Mouse (Mus musculus) liver, embryonic 13.5 days (tissue): ENCODE data around the gene Nsrp1. TPM values are rescaled to one million over a fixed set of nuclear protein-coding genes. Genes with fewer than 3 reads are reported as not detected.
"Not testable (repeated sequence)": the region's sequence is repeated elsewhere in the genome, so short reads cannot be mapped to it uniquely, and the experiment has no call there.

ENCODE experiments used
- ATAC-seq: fragments of 200-750 bp; cut with Nextera tagmentation; 2 replicates; pipeline ENCODE4 v1.8.0; 2017; ENCODE audit warnings: low read depth, mild to moderate bottlenecking, moderate number of reproducible peaks, moderate library complexity
- DNase-seq: peaks from one replicate; pipeline ENCODE4 v3.0.0; 2022
- H3K27ac ChIP-seq: fragments of 300-500 bp; sonication (generic); 2 replicates; pipeline ENCODE4 v1.5.1; 2015; ENCODE audit warnings: moderate library complexity, mild to moderate bottlenecking, inconsistent platforms
- H3K27me3 ChIP-seq: fragments of 300-500 bp; sonication (generic); 2 replicates; pipeline ENCODE4 v1.6.1; 2015; ENCODE audit warnings: mild to moderate bottlenecking, inconsistent platforms
- H3K36me3 ChIP-seq: fragments of 300-500 bp; sonication (generic); 2 replicates; pipeline ENCODE4 v1.6.1; 2015; ENCODE audit warnings: mild to moderate bottlenecking, inconsistent platforms
- H3K4me1 ChIP-seq: fragments of 300-500 bp; sonication (generic); replicated peaks from 2 replicates; pipeline ENCODE4 v1.6.1; 2015; ENCODE audit warnings: inconsistent platforms
- H3K4me2 ChIP-seq: fragments of 300-500 bp; sonication (generic); 2 replicates; pipeline ENCODE4 v1.6.1; 2015; ENCODE audit warnings: inconsistent platforms, mild to moderate bottlenecking, moderate library complexity
- H3K4me3 ChIP-seq: fragments of 300-500 bp; sonication (generic); replicated peaks from 2 replicates; pipeline ENCODE4 v1.5.1; 2015; ENCODE audit warnings: mild to moderate bottlenecking, inconsistent platforms
- H3K9ac ChIP-seq: fragments of 300-500 bp; sonication (generic); 2 replicates; pipeline ENCODE4 v1.6.1; 2015; ENCODE audit warnings: mild to moderate bottlenecking, inconsistent platforms
- H3K9me3 ChIP-seq: fragments of 300-500 bp; sonication (generic); replicated peaks from 2 replicates; pipeline ENCODE4 v1.6.1; 2016; ENCODE audit warnings: inconsistent platforms
- WGBS: fragments of 180-500 bp; shearing (Covaris S2); methylation state at CpG from one replicate; pipeline ENCODE4 v1.1.7; 2015; ENCODE audit not compliant: insufficient replicate concordance; 5-methylcytosine and 5-hydroxymethylcytosine counted together
- polyA plus RNA-seq: library from polyadenylated mRNA; unstranded; fragments of >200 nt; fragmentation: Nextera tagmentation; extraction: Ambion mirVana; gene quantifications from 2 replicates; pipeline ENCODE4 v1.2.1, GENCODE M21; 2015

Gene Nsrp1
- polyA plus RNA-seq: 31.9 and 38.4 TPM in 2 replicates

DNA sequence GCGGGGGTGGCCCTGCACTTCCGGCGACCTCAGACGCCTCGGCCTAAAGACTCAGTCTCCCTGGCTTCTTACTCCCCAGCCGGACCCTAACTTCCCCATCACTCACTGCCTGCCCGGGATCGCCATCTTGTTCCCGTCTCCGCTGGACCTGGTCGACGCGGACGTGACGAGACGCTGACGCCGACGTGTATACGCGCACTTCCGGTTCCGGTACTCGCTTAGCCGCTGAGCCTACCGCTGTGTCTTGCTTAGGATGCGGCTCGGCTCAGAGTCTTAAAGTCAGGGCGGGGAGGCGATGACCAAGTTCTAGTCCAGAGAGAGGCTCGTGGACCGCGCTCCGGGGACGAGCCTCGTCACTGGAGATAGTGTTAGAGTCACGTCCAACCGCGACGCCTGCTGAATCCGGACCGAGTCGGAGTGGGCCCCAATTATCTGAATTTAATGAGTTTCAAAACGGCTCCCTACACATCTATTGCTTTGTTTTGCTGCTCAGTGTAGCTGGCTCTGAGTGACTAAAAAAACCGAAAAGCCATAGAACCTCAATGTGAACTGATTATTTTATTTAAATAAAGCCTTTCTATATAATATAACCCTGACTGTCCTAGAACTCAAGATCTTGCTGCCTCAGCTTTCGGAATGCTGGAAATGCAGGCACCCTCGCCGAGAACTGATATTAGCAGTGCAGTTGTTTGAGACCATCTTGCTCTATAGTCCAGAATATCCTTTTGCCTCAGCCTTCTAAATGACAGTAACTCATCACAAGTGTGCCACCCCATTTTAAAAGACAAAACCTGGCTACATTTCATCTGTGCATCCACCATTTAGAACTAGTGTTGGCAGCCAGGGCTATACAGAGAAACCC lies at the start of gene Nsrp1:
Nsrp1 (minus strand) TSS at position 163 of the 862 bp plus-strand sequence.
- Histone ChIP-seq H3K9ac (peak within 1 kb of the TSS; percentile 84), H3K4me2 (peak within 1 kb of the TSS; percentile 89), H3K4me3 (peak within 1 kb of the TSS; percentile 88), H3K27ac (peak within 1 kb of the TSS; percentile 81), H3K36me3 (peaks cover 26% of the 10 kb centered on the region), H3K4me1 (peaks cover 15% of the 10 kb centered on the region), H3K27me3 (peaks cover 8% of the 10 kb centered on the region), H3K9me3 (no peaks in the 10 kb centered on the region)
- WGBS: 4% methylated on average over 48 of the region's 48 CpGs
- DNase-seq (peak; percentile 86), ATAC-seq (peak; percentile 99)

DNA sequence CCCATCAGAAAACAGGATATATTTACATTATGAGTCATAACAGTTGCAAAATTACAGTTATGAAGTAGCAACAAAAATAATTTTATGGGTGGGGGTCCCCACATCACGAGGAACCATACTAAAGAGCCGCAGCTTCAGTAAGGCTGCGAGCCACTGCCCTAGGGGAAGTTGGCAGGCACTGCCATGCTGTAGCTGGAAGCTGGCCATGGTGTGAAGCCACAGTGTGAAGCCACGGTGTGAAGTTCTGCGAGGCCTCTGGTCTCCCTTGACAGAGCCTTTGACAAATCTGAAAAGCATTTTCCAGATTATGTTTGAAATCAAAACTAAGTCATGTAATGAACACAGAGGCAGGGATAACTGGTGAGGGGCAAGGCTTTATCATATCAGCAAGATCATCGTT lies 32.9 kb upstream of the Nsrp1 start:
- no peak overlapping the region for H3K4me2 ChIP-seq
- no peak overlapping the region for H3K4me3 ChIP-seq
- no peaks in the 10 kb centered on the region for H3K4me1 ChIP-seq
- WGBS: 64% methylated on average over 6 of the region's 6 CpGs
- ATAC-seq: no peak
- H3K36me3 ChIP-seq: no peaks in the 10 kb centered on the region
- H3K9ac ChIP-seq: no peak overlapping the region
- DNase-seq: no peak
- H3K27me3 ChIP-seq: no peaks in the 10 kb centered on the region
- H3K9me3 ChIP-seq: no peaks in the 10 kb centered on the region
- no peak overlapping the region for H3K27ac ChIP-seq

DNA sequence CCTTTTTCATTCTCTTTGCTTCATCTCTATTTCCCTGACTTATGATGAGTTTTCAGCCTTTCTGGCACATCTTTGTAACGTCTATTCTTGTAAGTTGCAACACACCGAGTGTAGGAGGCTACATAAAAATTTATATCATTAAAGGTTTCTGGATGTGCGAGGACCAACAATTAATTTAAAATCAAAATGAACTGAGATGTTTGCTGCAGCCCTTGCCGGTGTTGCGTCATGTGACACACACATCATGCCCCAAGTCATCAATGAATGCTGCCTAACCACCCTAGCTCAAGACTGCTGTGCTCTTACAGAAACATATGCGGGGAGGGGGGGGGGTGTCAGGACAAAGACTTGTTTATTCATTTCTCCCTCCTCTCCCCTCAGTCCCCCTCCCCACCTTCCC lies 30.2 kb upstream of the Nsrp1 start:
- no peaks in the 10 kb centered on the region for H3K9me3 ChIP-seq
- H3K4me2 ChIP-seq: no peak overlapping the region
- 79% methylated on average over 6 of the region's 6 CpGs for WGBS
- H3K36me3 ChIP-seq: no peaks in the 10 kb centered on the region
- no peaks in the 10 kb centered on the region for H3K4me1 ChIP-seq
- ATAC-seq (no peak), DNase-seq (no peak)
- H3K9ac ChIP-seq: no peak overlapping the region
- H3K27me3 ChIP-seq: no peaks in the 10 kb centered on the region
- no peak overlapping the region for H3K4me3 ChIP-seq
- no peak overlapping the region for H3K27ac ChIP-seq

DNA sequence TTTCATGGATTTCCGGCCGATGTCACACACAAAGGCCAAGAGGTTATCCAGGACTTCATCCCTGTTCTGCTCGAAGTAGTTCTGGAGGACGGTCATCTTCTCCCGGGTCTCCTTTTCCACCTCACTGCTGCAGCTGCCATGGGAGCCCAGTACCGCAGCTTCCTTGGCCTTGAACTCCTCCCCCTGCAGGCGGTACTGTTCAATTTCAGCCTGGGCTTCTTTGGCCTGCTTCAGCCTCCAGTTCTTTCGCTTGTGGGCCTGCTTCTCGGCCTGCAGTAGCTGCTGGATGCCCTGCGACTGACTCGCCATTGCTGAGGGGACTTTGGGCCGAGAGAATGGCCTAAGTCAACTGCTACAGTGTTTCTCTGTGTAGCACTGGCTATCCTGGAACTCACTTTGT lies 29.6 kb upstream of the Nsrp1 start:
- H3K4me2 ChIP-seq, H3K27me3 ChIP-seq, H3K9me3 ChIP-seq, ATAC-seq, H3K27ac ChIP-seq, H3K36me3 ChIP-seq, H3K4me3 ChIP-seq, H3K9ac ChIP-seq, DNase-seq, H3K4me1 ChIP-seq: not testable (repeated sequence)
- WGBS: 73% methylated on average over 12 of the region's 12 CpGs

DNA sequence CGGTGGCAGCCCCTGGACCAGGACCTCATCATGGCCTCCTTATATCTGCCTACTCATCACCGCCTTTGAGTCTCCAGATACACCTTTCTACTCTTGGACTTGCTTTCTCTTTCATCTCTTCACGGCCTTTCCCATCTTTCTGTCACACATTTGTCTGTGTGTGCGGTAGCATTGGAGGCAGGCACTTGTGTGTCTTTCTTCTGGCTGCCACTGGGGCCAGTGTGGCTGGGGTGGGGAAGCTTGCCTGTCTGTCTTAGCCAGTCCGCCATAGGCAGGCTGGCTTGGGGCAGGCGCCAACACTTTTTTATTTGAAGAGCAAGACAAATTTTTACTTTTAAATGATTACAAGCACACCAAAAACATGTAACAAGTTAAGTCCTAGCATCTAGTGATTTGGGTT lies 28.7 kb upstream of the Nsrp1 start:
- Histone ChIP-seq H3K9me3 (no peaks in the 10 kb centered on the region), H3K27ac (no peak overlapping the region), H3K4me2 (no peak overlapping the region), H3K36me3 (no peaks in the 10 kb centered on the region), H3K27me3 (no peaks in the 10 kb centered on the region), H3K4me3 (no peak overlapping the region), H3K9ac (no peak overlapping the region), H3K4me1 (no peaks in the 10 kb centered on the region)
- DNase-seq: no peak
- WGBS: 81% methylated on average over 6 of the region's 6 CpGs
- ATAC-seq: no peak

DNA sequence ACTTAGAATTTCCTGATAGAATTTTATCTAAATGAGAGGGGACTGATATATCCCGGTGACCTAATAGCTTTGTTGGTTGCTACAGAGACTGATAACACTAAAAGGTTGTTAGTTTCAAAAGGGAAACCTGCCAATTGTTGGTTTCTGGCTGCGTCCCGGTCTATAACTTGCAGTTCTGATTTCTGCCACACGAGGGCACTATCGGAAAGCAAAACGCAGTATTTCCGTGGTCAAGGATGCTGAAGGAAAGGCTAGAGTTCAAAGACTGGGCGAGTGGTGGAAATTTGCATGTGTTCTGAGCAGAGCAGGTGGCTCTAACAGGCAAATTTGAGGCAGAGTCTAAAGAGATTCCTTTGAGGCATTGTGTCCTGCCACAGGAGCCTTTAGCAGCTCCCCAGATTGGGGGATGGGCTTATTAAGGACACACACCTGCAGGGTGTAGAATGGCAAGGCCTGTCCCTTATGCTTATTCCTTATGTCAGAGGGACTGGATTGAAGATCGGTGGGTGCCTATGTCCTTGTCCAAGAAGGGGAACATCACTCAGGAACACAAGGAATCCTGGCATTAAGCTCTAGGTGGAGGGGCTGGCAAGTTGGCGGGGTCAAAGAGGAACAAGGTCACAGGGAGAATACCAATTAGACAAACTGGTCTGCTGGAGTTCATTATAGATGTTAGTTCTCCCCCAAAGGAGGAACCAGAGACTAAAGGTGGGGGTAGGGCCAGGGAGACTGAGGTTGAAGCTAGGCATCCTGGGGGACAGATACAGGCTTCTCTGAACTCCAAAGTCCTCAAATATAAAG lies 22.1 kb upstream of the Nsrp1 start:
- Histone ChIP-seq H3K27me3 (no peaks in the 10 kb centered on the region), H3K27ac (no peak overlapping the region), H3K9me3 (no peaks in the 10 kb centered on the region), H3K4me1 (peaks cover 6% of the 10 kb centered on the region), H3K4me3 (no peak overlapping the region), H3K36me3 (no peaks in the 10 kb centered on the region), H3K4me2 (no peak overlapping the region), H3K9ac (no peak overlapping the region)
- DNase-seq (peak; percentile 47), ATAC-seq (no peak)
- WGBS: 10% methylated on average over 10 of the region's 10 CpGs

DNA sequence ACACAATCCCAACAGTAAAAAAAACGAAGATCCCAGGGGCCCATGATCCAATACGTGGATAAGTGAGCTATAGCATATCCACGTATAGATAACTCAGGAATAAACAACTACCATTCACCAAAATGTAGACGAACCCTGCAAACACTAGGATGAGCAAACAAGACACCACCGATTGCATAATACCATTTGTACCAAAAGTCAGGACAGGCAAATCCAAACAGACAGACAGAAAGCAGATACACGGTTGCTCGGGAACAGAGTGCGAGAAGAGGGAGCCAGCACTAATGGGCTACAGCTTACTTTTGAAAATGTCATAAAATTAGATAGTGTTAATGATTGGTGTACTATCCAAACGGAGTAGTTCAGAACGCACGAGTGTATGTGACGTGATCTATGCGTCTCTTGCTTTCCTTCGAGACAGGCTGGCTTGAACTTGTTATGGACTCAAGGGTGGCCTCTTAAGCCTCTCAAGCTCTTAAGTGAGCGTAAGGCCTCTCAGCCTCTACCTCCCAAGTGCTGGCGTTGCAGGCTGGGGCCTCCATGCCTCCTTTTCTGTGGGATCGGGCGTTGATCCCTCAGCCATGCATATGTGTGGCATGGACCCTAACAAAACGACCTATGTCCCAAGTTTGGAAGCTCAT lies 20.2 kb upstream of the Nsrp1 start:
- no peaks in the 10 kb centered on the region for H3K9me3 ChIP-seq
- ATAC-seq (no peak), DNase-seq (no peak)
- H3K4me1 ChIP-seq: peaks cover 6% of the 10 kb centered on the region
- H3K27me3 ChIP-seq: no peaks in the 10 kb centered on the region
- H3K4me2 ChIP-seq: no peak overlapping the region
- no peaks in the 10 kb centered on the region for H3K36me3 ChIP-seq
- no peak overlapping the region for H3K9ac ChIP-seq
- WGBS: 65% methylated on average over 19 of the region's 19 CpGs
- no peak overlapping the region for H3K4me3 ChIP-seq
- H3K27ac ChIP-seq: no peak overlapping the region

DNA sequence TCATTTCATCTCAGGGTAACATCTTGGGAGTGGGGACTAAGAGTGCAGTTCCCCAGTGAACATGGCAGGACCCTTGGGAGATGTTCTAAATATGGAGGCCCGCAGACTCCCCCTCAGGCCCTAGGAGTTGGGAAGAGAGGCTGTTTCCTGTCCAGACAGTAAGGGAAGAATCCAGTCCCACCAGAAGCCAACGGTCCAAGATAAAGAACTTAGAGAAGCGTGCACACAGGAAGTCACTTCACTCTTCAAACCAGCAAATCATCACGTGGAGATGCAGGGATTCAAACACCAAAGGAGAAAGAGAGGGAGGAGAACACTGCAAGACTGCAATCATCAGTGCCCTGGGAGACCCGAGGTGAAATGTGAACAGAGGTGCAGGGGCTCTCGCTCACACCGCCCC lies 18.8 kb upstream of the Nsrp1 start:
- ATAC-seq (no peak), DNase-seq (no peak)
- no peak overlapping the region for H3K27ac ChIP-seq
- H3K9me3 ChIP-seq: no peaks in the 10 kb centered on the region
- 41% methylated on average over 7 of the region's 7 CpGs for WGBS
- H3K36me3 ChIP-seq: no peaks in the 10 kb centered on the region
- no peak overlapping the region for H3K9ac ChIP-seq
- no peak overlapping the region for H3K4me2 ChIP-seq
- H3K27me3 ChIP-seq: no peaks in the 10 kb centered on the region
- H3K4me1 ChIP-seq: peaks cover 6% of the 10 kb centered on the region
- H3K4me3 ChIP-seq: no peak overlapping the region

DNA sequence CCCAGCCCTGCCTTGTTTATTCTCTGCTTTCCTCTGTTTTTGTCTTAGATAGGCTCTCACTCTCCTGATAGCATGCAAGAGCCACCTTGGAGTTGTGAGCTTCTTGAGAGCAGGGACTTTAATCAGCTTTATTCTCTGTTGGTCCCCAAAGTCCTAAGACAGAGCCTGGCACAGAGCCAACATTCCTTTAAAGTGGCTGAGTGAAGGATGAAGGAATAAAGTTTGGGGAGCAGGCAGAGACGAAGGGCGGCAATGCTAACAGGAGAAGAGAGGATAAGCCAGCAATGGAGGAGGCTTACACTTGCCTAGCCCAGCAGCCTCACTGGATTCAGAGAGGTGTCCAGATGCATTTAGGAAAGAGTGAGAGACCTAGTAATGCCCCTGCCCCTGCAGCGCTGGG lies 18.3 kb upstream of the Nsrp1 start:
- no peak for DNase-seq
- H3K36me3 ChIP-seq: no peaks in the 10 kb centered on the region
- no peaks in the 10 kb centered on the region for H3K27me3 ChIP-seq
- no peaks in the 10 kb centered on the region for H3K9me3 ChIP-seq
- no peak overlapping the region for H3K4me3 ChIP-seq
- H3K27ac ChIP-seq: no peak overlapping the region
- H3K9ac ChIP-seq: no peak overlapping the region
- WGBS: 70% methylated on average over 3 of the region's 3 CpGs
- H3K4me1 ChIP-seq: peaks cover 6% of the 10 kb centered on the region
- ATAC-seq: no peak
- H3K4me2 ChIP-seq: no peak overlapping the region

DNA sequence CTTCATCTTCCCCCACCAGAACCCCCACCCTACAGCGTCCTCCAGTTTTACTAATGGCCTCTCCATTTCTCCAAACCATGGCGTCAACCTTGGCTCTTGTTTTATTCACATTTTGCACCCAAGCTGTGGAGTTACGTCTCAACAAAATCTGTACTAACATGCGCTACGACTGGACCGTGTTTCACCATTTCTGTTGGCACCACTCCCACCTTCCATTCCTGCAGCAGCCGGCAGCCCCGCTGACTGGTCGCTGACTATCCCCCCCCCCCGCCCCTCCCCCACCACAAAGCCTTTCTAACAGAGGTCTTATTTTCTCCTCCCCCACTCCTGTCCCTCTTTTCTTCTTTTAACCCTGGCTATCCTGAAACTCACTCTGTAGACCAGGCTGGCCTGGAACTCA lies 17.0 kb upstream of the Nsrp1 start:
- no peak overlapping the region for H3K4me3 ChIP-seq
- H3K27me3 ChIP-seq: no peaks in the 10 kb centered on the region
- H3K4me2 ChIP-seq: no peak overlapping the region
- no peak for DNase-seq
- H3K4me1 ChIP-seq: peaks cover 6% of the 10 kb centered on the region
- H3K27ac ChIP-seq: no peak overlapping the region
- 55% methylated on average over 10 of the region's 10 CpGs for WGBS
- H3K36me3 ChIP-seq: no peaks in the 10 kb centered on the region
- ATAC-seq: no peak
- H3K9ac ChIP-seq: no peak overlapping the region
- H3K9me3 ChIP-seq: no peaks in the 10 kb centered on the region

DNA sequence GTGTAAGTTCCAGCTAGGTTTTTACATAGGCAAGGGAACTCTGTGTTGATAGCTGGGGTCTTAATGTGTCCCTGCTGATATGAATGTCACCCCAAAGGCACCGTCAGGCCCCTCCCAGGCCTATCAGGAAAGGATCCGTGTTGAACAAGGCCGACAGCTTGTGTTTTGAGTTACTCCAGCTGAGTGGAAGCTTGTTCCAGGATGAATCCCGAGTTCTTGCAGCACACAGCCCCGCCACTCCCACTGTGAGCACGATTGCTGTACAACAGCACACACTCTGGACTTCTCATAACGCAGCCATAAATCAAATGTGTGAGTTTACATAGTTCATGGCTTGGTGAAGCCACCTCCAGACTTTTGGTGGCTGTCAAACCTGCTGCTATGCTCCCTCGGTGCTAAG lies 15.9 kb upstream of the Nsrp1 start:
- Histone ChIP-seq H3K4me3 (no peak overlapping the region), H3K27ac (no peak overlapping the region), H3K36me3 (no peaks in the 10 kb centered on the region), H3K4me2 (no peak overlapping the region), H3K9ac (no peak overlapping the region), H3K27me3 (no peaks in the 10 kb centered on the region), H3K9me3 (no peaks in the 10 kb centered on the region), H3K4me1 (peaks cover 5% of the 10 kb centered on the region)
- DNase-seq (no peak), ATAC-seq (no peak)
- 53% methylated on average over 8 of the region's 8 CpGs for WGBS
